Mouse (Mus musculus) liver, embryonic 16.5 days (tissue): ENCODE data around the gene Gm17622. TPM values are rescaled to one million over a fixed set of nuclear protein-coding genes. Genes with fewer than 3 reads are reported as not detected.

Experiments
- ATAC-seq: fragments of 200-750 bp; cut with Nextera tagmentation; 2 replicates; pipeline ENCODE4 v1.8.0; 2017; ENCODE audit warnings: low read depth, mild to moderate bottlenecking, moderate number of reproducible peaks, moderate library complexity
- H3K27ac ChIP-seq: fragments of 300-500 bp; sonication (generic); 2 replicates; pipeline ENCODE4 v1.5.1; 2014; ENCODE audit warnings: mild to moderate bottlenecking, low read length
- H3K27me3 ChIP-seq: fragments of 300-500 bp; sonication (generic); 2 replicates; pipeline ENCODE4 v1.6.1; 2014; ENCODE audit warnings: low read depth, low read length, mixed read lengths; ENCODE audit not compliant: control insufficient read depth, insufficient read depth
- H3K36me3 ChIP-seq: fragments of 300-500 bp; sonication (generic); 2 replicates; pipeline ENCODE4 v1.6.1; 2014; ENCODE audit warnings: mild to moderate bottlenecking; ENCODE audit not compliant: control insufficient read depth, insufficient read depth
- H3K4me1 ChIP-seq: fragments of 300-500 bp; sonication (generic); 2 replicates; pipeline ENCODE4 v1.6.1; 2014; ENCODE audit warnings: low read depth, low read length, mixed read lengths; ENCODE audit not compliant: control insufficient read depth
- H3K4me2 ChIP-seq: fragments of 300-500 bp; sonication (generic); 2 replicates; pipeline ENCODE4 v1.6.1; 2014; ENCODE audit warnings: low read depth, low read length, mixed read lengths
- H3K4me3 ChIP-seq: fragments of 300-500 bp; sonication (generic); 2 replicates; pipeline ENCODE4 v1.5.1; 2014; ENCODE audit warnings: low read depth, mild to moderate bottlenecking, low read length
- H3K9ac ChIP-seq: fragments of 300-500 bp; sonication (generic); 2 replicates; pipeline ENCODE4 v1.6.1; 2014; ENCODE audit warnings: low read depth, low read length
- H3K9me3 ChIP-seq: fragments of 300-500 bp; sonication (generic); replicated peaks from 2 replicates; pipeline ENCODE4 v1.6.1; 2016; ENCODE audit warnings: low read length; ENCODE audit not compliant: control insufficient read depth
- WGBS: fragments of 180-500 bp; shearing (Covaris S2); extraction: QIAGEN DNeasy Blood & Tissue Kit; methylation state at CpG from one replicate; pipeline ENCODE4 v1.1.7; 2014; ENCODE audit not compliant: insufficient replicate concordance; 5-methylcytosine and 5-hydroxymethylcytosine counted together
- polyA plus RNA-seq: library from polyadenylated mRNA; unstranded; fragments of >200 nt; fragmentation: Nextera tagmentation; extraction: Ambion mirVana; gene quantifications from 2 replicates; pipeline ENCODE4 v1.2.1, GENCODE M21; 2015

Gene Gm17622
- polyA plus RNA-seq, 1 experiment from 2014 or later = not detected

- H3K9me3 ChIP-seq = no peaks in the 10 kb centered on the region
- H3K27ac ChIP-seq = no peak overlapping the region
- H3K27me3 ChIP-seq = no peaks in the 10 kb centered on the region
- H3K4me2 ChIP-seq = no peak overlapping the region
- H3K4me1 ChIP-seq = no peaks in the 10 kb centered on the region
- no peak overlapping the region for H3K9ac ChIP-seq
- no peak for ATAC-seq
- no peaks in the 10 kb centered on the region for H3K36me3 ChIP-seq
- 63% methylated on average over 1 of the region's 1 CpGs for WGBS
- H3K4me3 ChIP-seq = no peak overlapping the region
Observed at GRCm38 (mm10) chr13:96462644-96463043, 27.9 kb upstream of the Gm17622 start.

GRCm38 (mm10) chr13:96465315-96465714 lies 25.2 kb upstream of the Gm17622 start:
- H3K9ac ChIP-seq = no peak overlapping the region
- no peaks in the 10 kb centered on the region for H3K4me1 ChIP-seq
- H3K9me3 ChIP-seq = no peaks in the 10 kb centered on the region
- H3K4me2 ChIP-seq = no peak overlapping the region
- 60% methylated on average over 5 of the region's 5 CpGs for WGBS
- ATAC-seq = no peak
- no peaks in the 10 kb centered on the region for H3K27me3 ChIP-seq
- H3K4me3 ChIP-seq = no peak overlapping the region
- H3K27ac ChIP-seq = no peak overlapping the region
- H3K36me3 ChIP-seq = no peaks in the 10 kb centered on the region

- Histone ChIP-seq H3K4me2 (no peak overlapping the region), H3K4me3 (no peak overlapping the region), H3K36me3 (no peaks in the 10 kb centered on the region), H3K4me1 (no peaks in the 10 kb centered on the region), H3K9me3 (no peaks in the 10 kb centered on the region), H3K9ac (no peak overlapping the region), H3K27ac (no peak overlapping the region), H3K27me3 (no peaks in the 10 kb centered on the region)
- 62% methylated on average over 5 of the region's 5 CpGs for WGBS
- ATAC-seq = no peak
Observed at GRCm38 (mm10) chr13:96468678-96469077, 21.9 kb upstream of the Gm17622 start.

GRCm38 (mm10) chr13:96470556-96470955 lies 20.0 kb upstream of the Gm17622 start:
- no peak overlapping the region for H3K9ac ChIP-seq
- no peak for ATAC-seq
- 65% methylated on average over 6 of the region's 6 CpGs for WGBS

DNA sequence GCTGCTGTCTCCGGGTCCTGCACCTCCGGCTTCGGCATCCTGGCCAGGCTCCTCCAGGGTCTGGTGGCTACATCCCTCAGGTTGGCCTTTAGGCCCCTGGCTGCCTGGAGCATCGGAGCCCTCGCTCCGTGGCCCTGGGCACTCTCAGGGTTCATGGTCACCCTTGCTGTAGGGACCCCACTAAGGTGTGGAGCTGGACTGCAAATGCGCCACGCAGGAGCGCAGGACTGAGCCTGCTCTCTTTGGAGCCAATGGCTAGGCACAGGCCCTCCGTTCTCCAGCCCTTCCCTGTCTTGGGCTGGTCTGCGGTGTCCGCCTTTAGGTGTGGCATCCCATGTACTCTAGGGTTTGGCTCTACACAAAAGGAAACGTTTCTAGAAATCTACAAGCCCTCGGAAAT lies 19.6 kb upstream of the Gm17622 start, which contains the start of gene Ankdd1b:
Ankdd1b (minus strand) TSS at position 242 of the 400 bp plus-strand sequence.
- H3K4me2 ChIP-seq = no peak within 1 kb of the TSS
- no peaks in the 10 kb centered on the region for H3K9me3 ChIP-seq
- H3K4me1 ChIP-seq = no peaks in the 10 kb centered on the region
- WGBS = 77% methylated on average over 14 of the region's 14 CpGs
- H3K36me3 ChIP-seq = no peaks in the 10 kb centered on the region
- H3K4me3 ChIP-seq = no peak within 1 kb of the TSS
- no peak for ATAC-seq
- no peaks in the 10 kb centered on the region for H3K27me3 ChIP-seq
- H3K27ac ChIP-seq = no peak within 1 kb of the TSS
- no peak within 1 kb of the TSS for H3K9ac ChIP-seq

More at GRCm38 (mm10) chr13:96470556-96470955, 20.0 kb upstream of the Gm17622 start:
- Histone ChIP-seq H3K4me3 (no peak overlapping the region), H3K27me3 (no peaks in the 10 kb centered on the region), H3K4me1 (no peaks in the 10 kb centered on the region), H3K27ac (no peak overlapping the region), H3K9me3 (no peaks in the 10 kb centered on the region), H3K36me3 (no peaks in the 10 kb centered on the region), H3K4me2 (no peak overlapping the region)

GRCm38 (mm10) chr13:96477226-96477625 lies 13.3 kb upstream of the Gm17622 start:
- H3K36me3 ChIP-seq = no peaks in the 10 kb centered on the region
- H3K9ac ChIP-seq = no peak overlapping the region
- H3K27me3 ChIP-seq = no peaks in the 10 kb centered on the region
- no peak overlapping the region for H3K27ac ChIP-seq
- H3K9me3 ChIP-seq = no peaks in the 10 kb centered on the region
- ATAC-seq = no peak
- no peak overlapping the region for H3K4me2 ChIP-seq
- WGBS = 63% methylated on average over 4 of the region's 4 CpGs
- H3K4me3 ChIP-seq = no peak overlapping the region
- no peaks in the 10 kb centered on the region for H3K4me1 ChIP-seq

GRCm38 (mm10) chr13:96478991-96479390 lies 11.5 kb upstream of the Gm17622 start:
- no peak overlapping the region for H3K4me3 ChIP-seq
- no peaks in the 10 kb centered on the region for H3K9me3 ChIP-seq
- H3K4me2 ChIP-seq = no peak overlapping the region
- no peaks in the 10 kb centered on the region for H3K36me3 ChIP-seq
- H3K27me3 ChIP-seq = no peaks in the 10 kb centered on the region
- WGBS = 76% methylated on average over 1 of the region's 1 CpGs
- H3K27ac ChIP-seq = no peak overlapping the region
- no peaks in the 10 kb centered on the region for H3K4me1 ChIP-seq
- no peak for ATAC-seq
- no peak overlapping the region for H3K9ac ChIP-seq

DNA sequence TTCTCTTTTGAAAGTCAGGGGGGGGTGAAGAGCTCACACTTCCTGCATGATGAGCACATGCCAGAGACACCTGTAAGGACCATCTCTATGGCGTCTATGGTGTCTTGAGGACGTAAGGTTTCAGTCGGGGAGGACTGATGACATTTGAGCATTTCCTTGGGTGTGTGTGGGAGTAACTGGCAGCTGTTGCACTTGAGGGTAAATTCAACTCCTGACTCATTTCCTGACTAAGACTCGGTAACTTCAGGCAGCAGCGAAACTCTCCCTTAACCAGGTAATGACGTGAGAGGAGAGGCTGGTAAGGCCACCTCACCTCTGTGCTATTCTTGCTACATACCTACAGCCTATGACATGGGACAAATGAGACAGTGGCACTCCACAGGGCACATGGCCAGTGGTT lies 3.3 kb upstream of the Gm17622 start:
- H3K27me3 ChIP-seq = no peaks in the 10 kb centered on the region
- H3K4me2 ChIP-seq = no peak overlapping the region
- no peak overlapping the region for H3K4me3 ChIP-seq
- 70% methylated on average over 6 of the region's 6 CpGs for WGBS
- no peak for ATAC-seq
- no peak overlapping the region for H3K27ac ChIP-seq
- H3K9ac ChIP-seq = no peak overlapping the region
- H3K36me3 ChIP-seq = peaks cover 10% of the 10 kb centered on the region
- H3K4me1 ChIP-seq = no peaks in the 10 kb centered on the region
- no peaks in the 10 kb centered on the region for H3K9me3 ChIP-seq

DNA sequence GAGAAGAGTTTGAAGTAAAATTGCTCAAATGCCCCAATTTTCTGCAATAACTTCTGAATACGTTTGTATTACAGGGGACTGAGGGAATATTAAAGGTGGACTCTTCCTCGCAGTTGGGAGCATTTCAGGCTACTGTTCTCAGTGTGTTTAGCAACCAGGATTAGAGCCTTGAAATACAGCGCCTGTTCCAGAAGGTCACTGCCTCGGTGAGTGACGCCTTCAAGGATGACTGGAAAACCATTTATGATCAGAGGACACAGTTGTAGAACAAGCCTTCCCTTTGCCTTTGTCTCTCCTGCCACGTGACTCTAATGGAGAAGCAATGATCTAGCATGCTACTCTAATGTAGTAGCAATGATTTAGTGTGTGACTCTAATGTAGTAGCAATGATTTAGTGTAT lies 2.6 kb upstream of the Gm17622 start:
- ATAC-seq = no peak
- Histone ChIP-seq H3K9me3 (no peaks in the 10 kb centered on the region), H3K27ac (no peak overlapping the region), H3K27me3 (no peaks in the 10 kb centered on the region), H3K4me3 (no peak overlapping the region), H3K4me1 (no peaks in the 10 kb centered on the region), H3K9ac (no peak overlapping the region), H3K4me2 (no peak overlapping the region), H3K36me3 (peaks cover 10% of the 10 kb centered on the region)
- 76% methylated on average over 6 of the region's 6 CpGs for WGBS
